Mouse (Mus musculus): Measurements from ENCODE around the gene Sdccag8. TPM values are rescaled to one million over a fixed set of nuclear protein-coding genes. Genes with fewer than 3 reads are reported as not detected.

Gene Sdccag8
- polyA plus RNA-seq, 1 experiment from 2014 or later, result 12.1 TPM

GRCm38 (mm10) chr1:176811892-176812291, 2.6 kb upstream of the Sdccag8 start:
- peak overlapping the region; percentile 79 for H3K4me2 ChIP-seq (ENCODE audit: low read length)
- H3K9me3 ChIP-seq (ENCODE audit: control insufficient read depth, low read length), result no peaks in the 10 kb centered on the region
- peak overlapping the region in 1 of 2 experiments; percentile 60; a peak in 3 of 4 replicates for H3K4me3 ChIP-seq (ENCODE audit: control insufficient read depth in 1 of 2, insufficient read depth in 1 of 2, low read depth in 1 of 2, low read length in 2 of 2)
- peaks cover 3 to 23% of the 10 kb centered on the region in 2 experiments; a peak in 3 of 4 replicates for H3K4me1 ChIP-seq (ENCODE audit: control insufficient read depth in 2 of 2, insufficient read depth in 2 of 2, low read length in 2 of 2)
- WGBS, result 69% methylated on average over 3 of the region's 3 CpGs
- H3K27me3 ChIP-seq (ENCODE audit: control insufficient read depth, insufficient read depth, low read length), result no peaks in the 10 kb centered on the region
- H3K9ac ChIP-seq (ENCODE audit: low read length), result peak overlapping the region; percentile 79
- no peaks in the 10 kb centered on the region for H3K36me3 ChIP-seq (ENCODE audit: control insufficient read depth, insufficient read depth, low read length)
- peak overlapping the region in 1 of 2 experiments; percentile 98; a peak in 1 of 4 replicates for H3K27ac ChIP-seq (replicated peaks in 1 of 2; ENCODE audit: control insufficient read depth in 1 of 2, insufficient read depth in 1 of 2, low read depth in 2 of 2, low read length in 2 of 2)
- ATAC-seq (ENCODE audit: insufficient number of reproducible peaks, insufficient read depth, low FRiP score, low read depth), result no peak

- H3K36me3 ChIP-seq (ENCODE audit: control insufficient read depth, insufficient read depth, low read length), result no peaks in the 10 kb centered on the region
- peak overlapping the region; percentile 60 to 87 for H3K4me3 ChIP-seq (ENCODE audit: control insufficient read depth in 1 of 2, insufficient read depth in 1 of 2, low read depth in 1 of 2, low read length in 2 of 2)
- peaks cover 3 to 18% of the 10 kb centered on the region in 2 experiments; a peak in 3 of 4 replicates for H3K4me1 ChIP-seq (ENCODE audit: control insufficient read depth in 2 of 2, insufficient read depth in 2 of 2, low read length in 2 of 2)
- WGBS, result 11% methylated on average over 11 of the region's 11 CpGs
- no peak for ATAC-seq (ENCODE audit: insufficient number of reproducible peaks, insufficient read depth, low FRiP score, low read depth)
- no peaks in the 10 kb centered on the region for H3K9me3 ChIP-seq (ENCODE audit: control insufficient read depth, low read length)
- H3K9ac ChIP-seq (ENCODE audit: low read length), result peak overlapping the region; percentile 79
- peak overlapping the region; percentile 79 for H3K4me2 ChIP-seq (ENCODE audit: low read length)
- H3K27ac ChIP-seq (replicated peaks in 1 of 2; ENCODE audit: control insufficient read depth in 1 of 2, insufficient read depth in 1 of 2, low read depth in 2 of 2, low read length in 2 of 2), result peak overlapping the region; percentile 95 to 98
- H3K27me3 ChIP-seq (ENCODE audit: control insufficient read depth, insufficient read depth, low read length), result no peaks in the 10 kb centered on the region
Measured at GRCm38 (mm10) chr1:176812491-176813291, 1.8 kb upstream of the Sdccag8 start.

GRCm38 (mm10) chr1:176813292-176814035, 996 bp upstream of the Sdccag8 start:
- peak overlapping the region; percentile 79 for H3K4me2 ChIP-seq (ENCODE audit: low read length)
- H3K4me1 ChIP-seq (ENCODE audit: control insufficient read depth in 2 of 2, insufficient read depth in 2 of 2, low read length in 2 of 2), result peaks cover 5 to 25% of the 10 kb centered on the region in 2 experiments
- H3K9me3 ChIP-seq (ENCODE audit: control insufficient read depth, low read length), result no peaks in the 10 kb centered on the region
- H3K27me3 ChIP-seq (ENCODE audit: control insufficient read depth, insufficient read depth, low read length), result no peaks in the 10 kb centered on the region
- peak overlapping the region; percentile 95 to 98 for H3K27ac ChIP-seq (replicated peaks in 1 of 2; ENCODE audit: control insufficient read depth in 1 of 2, insufficient read depth in 1 of 2, low read depth in 2 of 2, low read length in 2 of 2)
- peak; percentile 66 for ATAC-seq (ENCODE audit: insufficient number of reproducible peaks, insufficient read depth, low FRiP score, low read depth)
- peak overlapping the region; percentile 79 for H3K9ac ChIP-seq (ENCODE audit: low read length)
- no peaks in the 10 kb centered on the region for H3K36me3 ChIP-seq (ENCODE audit: control insufficient read depth, insufficient read depth, low read length)
- 0% methylated on average over 60 of the region's 75 CpGs for WGBS
- peak overlapping the region; percentile 60 to 87 for H3K4me3 ChIP-seq (ENCODE audit: control insufficient read depth in 1 of 2, insufficient read depth in 1 of 2, low read depth in 1 of 2, low read length in 2 of 2)

GRCm38 (mm10) chr1:176814036-176814420, 432 bp upstream of the Sdccag8 start, which contains the start of gene Cep170:
TSS of gene Cep170 (minus strand) at chr1:176814067.
- peak within 1 kb of the TSS; percentile 60 to 87 for H3K4me3 ChIP-seq (ENCODE audit: control insufficient read depth in 1 of 2, insufficient read depth in 1 of 2, low read depth in 1 of 2, low read length in 2 of 2)
- under 1% methylated on average over 28 of the region's 28 CpGs for WGBS
- peak within 1 kb of the TSS; percentile 79 for H3K4me2 ChIP-seq (ENCODE audit: low read length)
- H3K36me3 ChIP-seq (ENCODE audit: control insufficient read depth, insufficient read depth, low read length), result no peaks in the 10 kb centered on the region
- H3K9ac ChIP-seq (ENCODE audit: low read length), result peak within 1 kb of the TSS; percentile 79
- H3K9me3 ChIP-seq (ENCODE audit: control insufficient read depth, low read length), result no peaks in the 10 kb centered on the region
- H3K4me1 ChIP-seq (ENCODE audit: control insufficient read depth in 2 of 2, insufficient read depth in 2 of 2, low read length in 2 of 2), result peaks cover 8 to 26% of the 10 kb centered on the region in 2 experiments
- peak; percentile 90 for ATAC-seq (ENCODE audit: insufficient number of reproducible peaks, insufficient read depth, low FRiP score, low read depth)
- H3K27ac ChIP-seq (replicated peaks in 1 of 2; ENCODE audit: control insufficient read depth in 1 of 2, insufficient read depth in 1 of 2, low read depth in 2 of 2, low read length in 2 of 2), result peak within 1 kb of the TSS; percentile 95 to 98
- H3K27me3 ChIP-seq (ENCODE audit: control insufficient read depth, insufficient read depth, low read length), result no peaks in the 10 kb centered on the region

- no peak overlapping the region for H3K9ac ChIP-seq (ENCODE audit: low read length)
- no peaks in the 10 kb centered on the region for H3K9me3 ChIP-seq (ENCODE audit: control insufficient read depth, low read length)
- WGBS, result 86% methylated on average over 4 of the region's 4 CpGs
- peaks cover 7 to 30% of the 10 kb centered on the region in 2 experiments for H3K4me1 ChIP-seq (ENCODE audit: control insufficient read depth in 2 of 2, insufficient read depth in 2 of 2, low read length in 2 of 2)
- no peaks in the 10 kb centered on the region for H3K27me3 ChIP-seq (ENCODE audit: control insufficient read depth, insufficient read depth, low read length)
- no peak for ATAC-seq (ENCODE audit: insufficient number of reproducible peaks, insufficient read depth, low FRiP score, low read depth)
- H3K4me3 ChIP-seq (ENCODE audit: control insufficient read depth in 1 of 2, insufficient read depth in 1 of 2, low read depth in 1 of 2, low read length in 2 of 2), result no peak overlapping the region
- no peak overlapping the region for H3K4me2 ChIP-seq (ENCODE audit: low read length)
- H3K36me3 ChIP-seq (ENCODE audit: control insufficient read depth, insufficient read depth, low read length), result no peaks in the 10 kb centered on the region
- no peak overlapping the region for H3K27ac ChIP-seq (replicated peaks in 1 of 2; ENCODE audit: control insufficient read depth in 1 of 2, insufficient read depth in 1 of 2, low read depth in 2 of 2, low read length in 2 of 2)
Measured at GRCm38 (mm10) chr1:176816728-176817127, 2.3 kb downstream of the Sdccag8 start.

- Histone ChIP-seq H3K36me3 (ENCODE audit: control insufficient read depth, insufficient read depth, low read length) (no peaks in the 10 kb centered on the region), H3K27ac (replicated peaks in 1 of 2; ENCODE audit: control insufficient read depth in 1 of 2, insufficient read depth in 1 of 2, low read depth in 2 of 2, low read length in 2 of 2) (peak overlapping the region; percentile 36 to 57; a peak in 2 of 4 replicates), H3K4me3 (ENCODE audit: control insufficient read depth in 1 of 2, insufficient read depth in 1 of 2, low read depth in 1 of 2, low read length in 2 of 2) (no peak overlapping the region), H3K4me1 (ENCODE audit: control insufficient read depth in 2 of 2, insufficient read depth in 2 of 2, low read length in 2 of 2) (peaks cover 9 to 31% of the 10 kb centered on the region in 2 experiments), H3K27me3 (ENCODE audit: control insufficient read depth, insufficient read depth, low read length) (no peaks in the 10 kb centered on the region), H3K9ac (ENCODE audit: low read length) (no peak overlapping the region), H3K4me2 (ENCODE audit: low read length) (peak overlapping the region; percentile 21; the same call in 1 of the 2 replicates), H3K9me3 (ENCODE audit: control insufficient read depth, low read length) (no peaks in the 10 kb centered on the region)
- ATAC-seq (ENCODE audit: insufficient number of reproducible peaks, insufficient read depth, low FRiP score, low read depth), result no peak
- 51% methylated on average over 2 of the region's 2 CpGs for WGBS
Measured at GRCm38 (mm10) chr1:176818147-176818546, 3.7 kb downstream of the Sdccag8 start.

- no peak overlapping the region for H3K9ac ChIP-seq (ENCODE audit: low read length)
- H3K4me2 ChIP-seq (ENCODE audit: low read length), result peak overlapping the region; percentile 21
- H3K4me1 ChIP-seq (ENCODE audit: control insufficient read depth in 2 of 2, insufficient read depth in 2 of 2, low read length in 2 of 2), result peaks cover 10 to 36% of the 10 kb centered on the region in 2 experiments
- H3K27me3 ChIP-seq (ENCODE audit: control insufficient read depth, insufficient read depth, low read length), result no peaks in the 10 kb centered on the region
- no peaks in the 10 kb centered on the region for H3K36me3 ChIP-seq (ENCODE audit: control insufficient read depth, insufficient read depth, low read length)
- WGBS, result 32% methylated on average over 6 of the region's 6 CpGs
- no peaks in the 10 kb centered on the region for H3K9me3 ChIP-seq (ENCODE audit: control insufficient read depth, low read length)
- peak overlapping the region; percentile 36 to 57 for H3K27ac ChIP-seq (replicated peaks in 1 of 2; ENCODE audit: control insufficient read depth in 1 of 2, insufficient read depth in 1 of 2, low read depth in 2 of 2, low read length in 2 of 2)
- no peak overlapping the region for H3K4me3 ChIP-seq (ENCODE audit: control insufficient read depth in 1 of 2, insufficient read depth in 1 of 2, low read depth in 1 of 2, low read length in 2 of 2)
- ATAC-seq (ENCODE audit: insufficient number of reproducible peaks, insufficient read depth, low FRiP score, low read depth), result no peak
Measured at GRCm38 (mm10) chr1:176818763-176819162, 4.3 kb downstream of the Sdccag8 start.
